Mouse (Mus musculus): ENCODE measurements around the gene Wnk2.

DNA sequence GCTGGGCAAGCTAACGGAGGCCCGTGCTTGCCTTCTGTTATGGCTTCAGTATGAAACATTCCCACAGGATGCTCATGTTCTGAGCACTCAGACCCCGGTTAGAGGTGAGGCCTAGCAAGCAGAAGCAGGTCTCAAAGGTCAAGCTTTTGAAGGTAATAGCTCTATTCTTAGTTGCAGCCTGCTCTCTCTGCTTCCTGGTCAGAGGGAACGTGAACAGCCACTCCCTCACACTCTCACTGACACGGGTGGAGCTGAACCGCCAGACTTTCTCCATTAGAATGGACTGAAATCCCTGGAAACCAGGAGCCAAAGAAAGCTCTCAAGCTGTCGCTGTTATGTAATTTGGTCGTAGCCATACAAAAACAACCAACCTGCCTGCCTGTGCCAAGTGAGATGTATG is 120.8 kb downstream of the Wnk2 start:
- TF ChIP-seq GATA1 (IDR thresholded peaks at IDR 0.05; ENCODE audit: low read depth, low read length) = no peak
- TF ChIP-seq ELF1 (IDR thresholded peaks at IDR 0.05; ENCODE audit: low read depth, low read length) = no peak
- no peak for TF ChIP-seq POLR2A (IDR thresholded peaks at IDR 0.05; ENCODE audit: control insufficient read depth in 1 of 2, insufficient read depth in 1 of 2, low read depth in 1 of 2, low read length in 2 of 2, poor library complexity in 1 of 2)
- TF ChIP-seq EP300 (IDR thresholded peaks at IDR 0.05; ENCODE audit: low read depth in 1 of 2, low read length in 2 of 2) = no peak
